Mouse (Mus musculus) kidney, embryonic 16.5 days (tissue): ENCODE results near the gene Pfdn5. TPM values are rescaled to one million over a fixed set of nuclear protein-coding genes. Genes with fewer than 3 reads are reported as not detected.

Source experiments
- ATAC-seq: fragments of 200-750 bp; cut with Nextera tagmentation; 2 replicates; pipeline ENCODE4 v1.8.0; 2017; ENCODE audit warnings: moderate TSS enrichment; ENCODE audit not compliant: low FRiP score, low TSS enrichment
- H3K27ac ChIP-seq: fragments of 300-500 bp; sonication (generic); 2 replicates; pipeline ENCODE4 v1.5.1; 2014; ENCODE audit warnings: low read length
- H3K27me3 ChIP-seq: fragments of 300-500 bp; sonication (generic); 2 replicates; pipeline ENCODE4 v1.6.1; 2014; ENCODE audit warnings: low read length, control low read depth, mixed read lengths; ENCODE audit not compliant: insufficient read depth
- H3K36me3 ChIP-seq: fragments of 300-500 bp; sonication (generic); 2 replicates; pipeline ENCODE4 v1.6.1; 2014; ENCODE audit warnings: low read length, control low read depth, mixed read lengths; ENCODE audit not compliant: insufficient read depth
- H3K4me1 ChIP-seq: fragments of 300-500 bp; sonication (generic); 2 replicates; pipeline ENCODE4 v1.6.1; 2014; ENCODE audit warnings: low read length, control low read depth, mixed read lengths; ENCODE audit not compliant: insufficient read depth
- H3K4me2 ChIP-seq: fragments of 300-500 bp; sonication (generic); replicated peaks from 2 replicates; pipeline ENCODE4 v1.6.1; 2014; ENCODE audit warnings: low read depth, low read length
- H3K4me3 ChIP-seq: fragments of 300-500 bp; sonication (generic); 2 replicates; pipeline ENCODE4 v1.5.1; 2014; ENCODE audit warnings: mild to moderate bottlenecking, low read length
- H3K9ac ChIP-seq: fragments of 300-500 bp; sonication (generic); replicated peaks from 2 replicates; pipeline ENCODE4 v1.6.1; 2014; ENCODE audit warnings: low read length
- H3K9me3 ChIP-seq: fragments of 300-500 bp; sonication (generic); 2 replicates; pipeline ENCODE4 v1.6.1; 2016; ENCODE audit warnings: low read length, control low read depth
- WGBS: fragments of 180-500 bp; shearing (Covaris S2); extraction: QIAGEN DNeasy Blood & Tissue Kit; methylation state at CpG from one replicate; pipeline ENCODE4 v1.1.7; 2014; 5-methylcytosine and 5-hydroxymethylcytosine counted together
- polyA plus RNA-seq: library from polyadenylated mRNA; unstranded; fragments of >200 nt; fragmentation: Nextera tagmentation; extraction: Ambion mirVana; gene quantifications from 2 replicates; pipeline ENCODE4 v1.2.1, GENCODE M21; 2015

Pfdn5 gene
- polyA plus RNA-seq, 1 experiment from 2014 or later: 376 TPM

GRCm38 (mm10) chr15:102350942-102351291 lies 25.0 kb downstream of the Pfdn5 start:
- WGBS: 9% methylated on average over 11 of the region's 11 CpGs
- Histone ChIP-seq H3K4me1 (peaks cover 11% of the 10 kb centered on the region), H3K27ac (peak overlapping the region; percentile 73), H3K27me3 (no peaks in the 10 kb centered on the region), H3K4me3 (peak overlapping the region; percentile 95), H3K9me3 (no peaks in the 10 kb centered on the region), H3K36me3 (peaks cover 12% of the 10 kb centered on the region), H3K4me2 (peak overlapping the region; percentile 63), H3K9ac (peak overlapping the region; percentile 67)
- peak; percentile 31; the same call in 1 of the 2 replicates for ATAC-seq

DNA sequence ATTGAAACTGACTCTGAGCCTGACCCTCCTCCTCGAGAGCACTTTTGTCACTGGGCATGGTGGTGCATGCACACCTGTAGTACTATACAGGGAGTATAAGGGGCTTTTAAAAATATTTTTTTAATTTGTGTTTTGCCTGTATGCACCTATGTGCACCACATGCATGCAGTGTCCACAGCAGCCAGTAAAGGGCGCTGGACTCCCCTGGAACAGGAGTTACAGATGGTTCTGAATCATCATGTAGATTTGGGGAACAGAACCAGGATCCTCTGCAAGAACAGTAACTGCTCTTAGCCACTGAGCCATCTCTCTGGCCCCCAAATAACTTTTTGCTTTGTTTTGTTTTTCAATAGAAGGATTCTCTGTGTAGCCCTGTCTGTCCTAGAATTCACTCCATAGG lies 26.3 kb downstream of the Pfdn5 start:
- H3K4me2 ChIP-seq: no peak overlapping the region
- ATAC-seq: no peak
- no peaks in the 10 kb centered on the region for H3K9me3 ChIP-seq
- peaks cover 6% of the 10 kb centered on the region; the same call in 1 of the 2 replicates for H3K36me3 ChIP-seq
- 60% methylated on average over 2 of the region's 2 CpGs for WGBS
- peaks cover 18% of the 10 kb centered on the region for H3K4me1 ChIP-seq
- no peak overlapping the region for H3K4me3 ChIP-seq
- H3K27me3 ChIP-seq: no peaks in the 10 kb centered on the region
- no peak overlapping the region for H3K27ac ChIP-seq
- H3K9ac ChIP-seq: no peak overlapping the region

- H3K4me1 ChIP-seq: peaks cover 30% of the 10 kb centered on the region
- H3K27ac ChIP-seq: no peak overlapping the region
- no peaks in the 10 kb centered on the region for H3K9me3 ChIP-seq
- 78% methylated on average over 2 of the region's 2 CpGs for WGBS
- no peak overlapping the region for H3K4me2 ChIP-seq
- no peak for ATAC-seq
- H3K27me3 ChIP-seq: peaks cover 11% of the 10 kb centered on the region
- H3K9ac ChIP-seq: no peak overlapping the region
- H3K4me3 ChIP-seq: no peak overlapping the region
- H3K36me3 ChIP-seq: no peaks in the 10 kb centered on the region
Measured at GRCm38 (mm10) chr15:102353986-102354385, 28.1 kb downstream of the Pfdn5 start.

GRCm38 (mm10) chr15:102355134-102355870 lies 29.4 kb downstream of the Pfdn5 start:
- H3K36me3 ChIP-seq: no peaks in the 10 kb centered on the region
- peaks cover 23% of the 10 kb centered on the region for H3K4me1 ChIP-seq
- no peaks in the 10 kb centered on the region for H3K9me3 ChIP-seq
- peak; percentile 50 for ATAC-seq
- H3K27ac ChIP-seq: peak overlapping the region; percentile 92
- under 1% methylated on average over 44 of the region's 49 CpGs for WGBS
- H3K27me3 ChIP-seq: peaks cover 12% of the 10 kb centered on the region
- peak overlapping the region; percentile 59 for H3K4me3 ChIP-seq
- peak overlapping the region; percentile 86 for H3K9ac ChIP-seq
- H3K4me2 ChIP-seq: peak overlapping the region; percentile 95

GRCm38 (mm10) chr15:102355871-102356441 lies 30.0 kb downstream of the Pfdn5 start:
- peak overlapping the region; percentile 95 for H3K4me2 ChIP-seq
- H3K9me3 ChIP-seq: no peaks in the 10 kb centered on the region
- peak overlapping the region; percentile 92 for H3K27ac ChIP-seq
- H3K27me3 ChIP-seq: peaks cover 12% of the 10 kb centered on the region
- no peaks in the 10 kb centered on the region for H3K36me3 ChIP-seq
- peak overlapping the region; percentile 59 for H3K4me3 ChIP-seq
- H3K4me1 ChIP-seq: peaks cover 23% of the 10 kb centered on the region
- peak overlapping the region; percentile 86 for H3K9ac ChIP-seq
- peak; percentile 66 for ATAC-seq
- 3% methylated on average over 38 of the region's 38 CpGs for WGBS

DNA sequence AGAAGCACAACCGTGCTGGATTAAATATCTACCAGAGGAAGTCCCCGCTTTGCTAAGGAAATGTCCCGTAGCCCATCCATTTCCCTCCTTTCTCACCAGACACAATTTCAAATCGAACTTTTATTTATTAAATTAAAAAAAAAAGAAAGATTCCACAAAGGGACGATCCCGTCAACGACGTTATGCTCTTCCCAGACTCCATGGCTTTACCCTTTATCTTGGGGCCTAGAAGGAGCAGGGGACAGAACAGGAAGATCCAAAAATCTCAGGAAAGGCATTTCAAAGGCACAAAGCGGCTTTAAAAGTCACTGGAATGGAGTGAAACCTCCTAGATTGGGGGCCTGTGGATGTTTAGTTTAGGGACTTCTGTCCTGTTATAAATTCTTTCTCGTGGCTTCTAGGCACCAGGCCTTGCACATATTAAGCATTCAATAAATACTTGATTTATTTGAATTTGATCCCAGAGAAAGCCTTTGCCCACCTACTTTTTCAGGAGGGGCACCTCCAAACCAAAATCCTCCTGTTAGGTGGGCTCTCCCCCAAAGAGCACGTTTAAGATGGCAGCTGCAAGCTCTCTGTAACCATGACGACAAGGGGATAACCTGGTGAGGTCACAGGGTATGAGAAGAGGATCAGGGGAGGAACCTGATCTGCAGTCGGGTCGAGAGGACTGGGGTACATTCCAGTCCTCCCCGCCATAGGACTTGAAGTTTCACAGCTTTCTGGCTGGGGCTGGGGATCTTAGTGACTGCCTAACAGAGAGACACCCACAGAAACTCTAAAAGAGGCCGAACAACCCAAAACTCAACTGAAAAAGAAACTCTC lies 30.8 kb downstream of the Pfdn5 start:
- Histone ChIP-seq H3K9ac (peak overlapping the region; percentile 86), H3K9me3 (no peaks in the 10 kb centered on the region), H3K4me1 (peaks cover 23% of the 10 kb centered on the region), H3K27me3 (peaks cover 12% of the 10 kb centered on the region), H3K27ac (peak overlapping the region; percentile 92), H3K4me3 (peak overlapping the region; percentile 59), H3K4me2 (peak overlapping the region; percentile 95), H3K36me3 (no peaks in the 10 kb centered on the region)
- ATAC-seq: no peak
- 41% methylated on average over 16 of the region's 16 CpGs for WGBS

- 3% methylated on average over 25 of the region's 25 CpGs for WGBS
- peaks cover 32% of the 10 kb centered on the region for H3K4me1 ChIP-seq
- H3K27me3 ChIP-seq: peaks cover 16% of the 10 kb centered on the region
- peak overlapping the region; percentile 53 for H3K4me2 ChIP-seq
- no peaks in the 10 kb centered on the region for H3K36me3 ChIP-seq
- peak overlapping the region; percentile 52 for H3K9ac ChIP-seq
- H3K27ac ChIP-seq: no peak overlapping the region
- peak overlapping the region; percentile 23; the same call in 1 of the 2 replicates for H3K4me3 ChIP-seq
- no peak for ATAC-seq
- no peaks in the 10 kb centered on the region for H3K9me3 ChIP-seq
Measured at GRCm38 (mm10) chr15:102358126-102358525, 32.2 kb downstream of the Pfdn5 start.

DNA sequence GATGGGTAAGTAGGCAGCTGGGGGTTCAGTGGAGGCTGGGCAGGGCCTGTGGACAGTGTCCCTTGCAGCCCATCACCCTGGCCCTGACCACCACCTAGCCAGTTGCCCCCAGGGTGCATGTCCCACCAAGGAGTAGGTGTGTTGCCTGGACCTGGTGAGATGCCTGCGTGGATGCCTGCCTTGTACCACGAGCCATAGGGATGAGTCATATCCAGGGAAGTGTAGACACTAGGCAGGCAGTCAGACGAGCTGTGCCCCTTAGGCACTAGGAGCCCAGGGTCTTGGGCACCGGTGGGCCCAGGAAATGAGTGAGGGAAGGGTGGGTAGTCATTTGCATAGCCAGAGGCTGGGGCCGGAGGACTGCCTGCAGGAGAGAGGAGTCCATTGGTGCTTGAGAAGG lies 32.9 kb downstream of the Pfdn5 start:
- Histone ChIP-seq H3K27me3 (peaks cover 16% of the 10 kb centered on the region), H3K27ac (no peak overlapping the region), H3K9me3 (no peaks in the 10 kb centered on the region), H3K4me1 (peaks cover 32% of the 10 kb centered on the region), H3K9ac (no peak overlapping the region), H3K36me3 (no peaks in the 10 kb centered on the region), H3K4me3 (no peak overlapping the region), H3K4me2 (no peak overlapping the region)
- ATAC-seq: no peak
- 28% methylated on average over 5 of the region's 5 CpGs for WGBS

- peak overlapping the region; percentile 26 for H3K4me3 ChIP-seq
- H3K4me2 ChIP-seq: peak overlapping the region; percentile 57
- no peaks in the 10 kb centered on the region for H3K9me3 ChIP-seq
- H3K27me3 ChIP-seq: peaks cover 14% of the 10 kb centered on the region
- H3K36me3 ChIP-seq: no peaks in the 10 kb centered on the region
- H3K27ac ChIP-seq: peak overlapping the region; percentile 59; the same call in 1 of the 2 replicates
- peaks cover 36% of the 10 kb centered on the region for H3K4me1 ChIP-seq
- 4% methylated on average over 14 of the region's 14 CpGs for WGBS
- peak overlapping the region; percentile 68 for H3K9ac ChIP-seq
- ATAC-seq: peak; percentile 49; the same call in 1 of the 2 replicates
Measured at GRCm38 (mm10) chr15:102362648-102363047, 36.7 kb downstream of the Pfdn5 start.
